Mouse (Mus musculus) liver, adult 2 months (tissue): ENCODE data around the gene Rbm14. TPM values are rescaled to one million over a fixed set of nuclear protein-coding genes. Genes with fewer than 3 reads are reported as not detected.
A peak's percentile ranks its signal among the peaks of the same experiment; 100 is the strongest.

Experiments
- DNase-seq: peaks from one replicate; pipeline ENCODE4 v3.0.0-alpha.2; 2011; ENCODE audit warnings: low read depth, low spot score; ENCODE audit errors: extremely low read depth
- H3K27ac ChIP-seq: fragments of 200-500 bp; replicated peaks from 2 replicates; pipeline ENCODE4 v1.5.1; 2012; ENCODE audit warnings: low read depth, mild to moderate bottlenecking, control low read depth, inconsistent platforms, low read length; ENCODE audit not compliant: insufficient read depth
- H3K27me3 ChIP-seq: fragments of 200-500 bp; 2 replicates; pipeline ENCODE4 v1.6.1; 2012; ENCODE audit warnings: mild to moderate bottlenecking, moderate library complexity, low read length, inconsistent platforms; ENCODE audit not compliant: control insufficient read depth, insufficient read depth
- H3K36me3 ChIP-seq: fragments of 200-500 bp; 2 replicates; pipeline ENCODE4 v1.6.1; 2012; ENCODE audit warnings: low read length, inconsistent platforms; ENCODE audit not compliant: control insufficient read depth, insufficient read depth
- H3K4me1 ChIP-seq: fragments of 200-500 bp; 2 replicates; pipeline ENCODE4 v1.6.1; 2011; ENCODE audit warnings: low read length; ENCODE audit not compliant: control insufficient read depth, insufficient read depth
- H3K4me3 ChIP-seq: fragments of 200-500 bp; 2 replicates; pipeline ENCODE4 v1.5.1; 2011; ENCODE audit warnings: low read depth, mild to moderate bottlenecking, control low read depth, low read length, moderate library complexity; ENCODE audit not compliant: insufficient read depth
- H3K79me2 ChIP-seq: fragments of 200-500 bp; 2 replicates; pipeline ENCODE4 v1.6.1; 2012; ENCODE audit warnings: inconsistent platforms, mild to moderate bottlenecking, low read length, moderate library complexity; ENCODE audit not compliant: control insufficient read depth, insufficient read depth
- H3K9ac ChIP-seq: fragments of 200-500 bp; 2 replicates; pipeline ENCODE4 v1.6.1; 2012; ENCODE audit warnings: low read depth, mild to moderate bottlenecking, control low read depth, inconsistent platforms, low read length
- CTCF ChIP-seq: fragments of 200-500 bp; IDR thresholded peaks from 2 replicates; pipeline ENCODE4 v1.5.1; 2011; ENCODE audit warnings: low read depth, low read length, control low read depth
- POLR2A ChIP-seq: fragments of 200-500 bp; IDR thresholded peaks from 2 replicates; pipeline ENCODE4 v1.6.1; 2011; ENCODE audit warnings: low read length, control low read depth; ENCODE audit not compliant: insufficient read depth; ENCODE audit errors: extremely low read depth
- WGBS: fragments of 180-500 bp; shearing (Covaris S2); methylation state at CpG from one replicate; pipeline ENCODE4 v1.1.7; 2018; 5-methylcytosine and 5-hydroxymethylcytosine counted together
- polyA plus RNA-seq: library from polyadenylated mRNA; depleted of rRNA; stranded (reverse); fragments of >200 nt; gene quantifications from 2 replicates; pipeline ENCODE4 v1.2.3, GENCODE M21; 2012; rRNA removed
- total RNA-seq: library from RNA; depleted of rRNA; stranded (reverse); fragments of >200 nt; gene quantifications from 2 replicates; pipeline ENCODE4 v1.2.3, GENCODE M21; 2014; rRNA removed

Rbm14 gene
- total RNA-seq (9.0 and 12.6 TPM in 2 replicates), polyA plus RNA-seq (18.4 and 26.1 TPM in 2 replicates)

DNA sequence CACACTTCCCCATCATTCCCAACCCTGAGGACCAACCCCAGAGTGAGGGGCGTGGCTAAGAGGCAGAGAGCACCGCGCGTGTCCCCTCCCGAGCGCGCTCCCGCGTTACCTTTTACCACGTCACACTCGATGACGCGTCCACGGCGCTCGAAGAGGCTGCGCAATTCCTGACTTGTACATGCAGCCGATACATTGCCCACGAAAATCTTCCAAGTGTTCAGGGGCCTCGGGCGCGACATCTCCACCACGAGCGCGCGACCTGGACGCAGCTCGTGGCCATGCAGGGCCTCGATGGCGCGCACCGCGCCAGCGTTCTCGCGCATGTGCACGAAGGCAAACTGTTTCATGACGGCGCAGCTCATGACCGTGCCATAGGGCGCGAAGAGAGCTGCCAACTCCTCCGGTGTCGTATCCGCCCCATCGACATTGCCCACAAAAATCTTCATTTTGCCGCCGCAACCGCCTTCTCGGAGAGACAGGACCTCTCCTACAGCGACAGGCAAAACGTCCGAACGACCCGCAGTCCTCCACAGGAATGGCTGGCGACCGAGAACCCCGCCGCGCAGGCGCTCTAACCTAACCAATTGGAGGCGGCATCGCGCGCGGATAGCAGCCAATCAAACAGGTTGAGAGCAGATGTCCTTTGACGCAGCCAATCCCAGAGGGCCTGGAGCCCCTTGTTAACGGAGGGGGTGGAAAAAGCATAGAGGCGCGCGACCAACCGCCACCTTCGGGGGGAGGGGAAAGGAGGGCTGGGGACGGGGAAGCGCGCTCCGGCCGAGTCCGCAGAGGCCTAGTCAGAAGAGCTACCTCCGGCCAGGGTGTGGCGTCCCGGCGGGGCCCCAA is at the start of gene Rbm14, which contains the start of gene Gm21992:
Rbm14 (minus strand) TSS at position 572 of the 846 bp plus-strand sequence.
Gm21992 (minus strand) TSS at position 550 of the 846 bp plus-strand sequence.
- Histone ChIP-seq H3K79me2 (peaks cover 31% of the 10 kb centered on the region; the same call in 1 of the 2 replicates), H3K4me3 (peak within 1 kb of the TSS; percentile 77), H3K9ac (peak within 1 kb of the TSS; percentile 82), H3K27ac (peak within 1 kb of the TSS; percentile 84), H3K36me3 (no peaks in the 10 kb centered on the region), H3K27me3 (no peaks in the 10 kb centered on the region), H3K4me1 (peaks cover 17% of the 10 kb centered on the region)
- peak; percentile 95 for DNase-seq
- WGBS: under 1% methylated on average over 83 of the region's 83 CpGs
- TF ChIP-seq POLR2A (peak; percentile 96), CTCF (no peak)

- no peaks in the 10 kb centered on the region for H3K79me2 ChIP-seq
- peaks cover 9% of the 10 kb centered on the region; the same call in 1 of the 2 replicates for H3K36me3 ChIP-seq
- H3K9ac ChIP-seq: no peak overlapping the region
- 88% methylated on average over 6 of the region's 6 CpGs for WGBS
- no peaks in the 10 kb centered on the region for H3K27me3 ChIP-seq
- H3K4me1 ChIP-seq: peaks cover 9% of the 10 kb centered on the region
- H3K27ac ChIP-seq: no peak overlapping the region
- no peak for TF ChIP-seq CTCF
- TF ChIP-seq POLR2A: no peak
- H3K4me3 ChIP-seq: no peak overlapping the region
- DNase-seq: no peak
Measured at GRCm38 (mm10) chr19:4859081-4859480, 47.6 kb upstream of the Rbm14 start.

DNA sequence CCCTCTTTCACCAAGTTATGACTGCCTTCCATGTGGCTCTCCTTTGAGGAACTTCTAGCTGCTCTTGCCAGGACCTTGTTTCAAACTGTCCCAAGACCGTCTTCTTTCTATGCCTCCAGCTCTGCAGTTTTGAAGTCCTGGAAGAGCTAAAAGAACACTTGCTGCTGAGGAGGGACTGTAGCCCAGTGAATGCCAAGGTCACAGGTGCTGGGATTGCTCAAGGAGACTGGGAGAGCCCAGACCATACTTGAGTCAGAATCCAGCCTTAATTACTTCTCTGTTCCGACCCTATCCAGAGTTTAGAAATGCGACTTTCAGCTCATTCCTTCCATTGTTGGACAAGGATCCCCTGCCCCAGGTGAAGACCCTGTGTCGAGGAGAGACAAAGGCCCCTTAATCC is 44.5 kb upstream of the Rbm14 start:
- Histone ChIP-seq H3K27me3 (no peaks in the 10 kb centered on the region), H3K36me3 (peaks cover 9% of the 10 kb centered on the region; the same call in 1 of the 2 replicates), H3K4me3 (no peak overlapping the region), H3K79me2 (no peaks in the 10 kb centered on the region), H3K27ac (no peak overlapping the region), H3K4me1 (peaks cover 9% of the 10 kb centered on the region), H3K9ac (no peak overlapping the region)
- TF ChIP-seq CTCF: no peak
- no peak for TF ChIP-seq POLR2A
- 93% methylated on average over 4 of the region's 4 CpGs for WGBS
- no peak for DNase-seq

DNA sequence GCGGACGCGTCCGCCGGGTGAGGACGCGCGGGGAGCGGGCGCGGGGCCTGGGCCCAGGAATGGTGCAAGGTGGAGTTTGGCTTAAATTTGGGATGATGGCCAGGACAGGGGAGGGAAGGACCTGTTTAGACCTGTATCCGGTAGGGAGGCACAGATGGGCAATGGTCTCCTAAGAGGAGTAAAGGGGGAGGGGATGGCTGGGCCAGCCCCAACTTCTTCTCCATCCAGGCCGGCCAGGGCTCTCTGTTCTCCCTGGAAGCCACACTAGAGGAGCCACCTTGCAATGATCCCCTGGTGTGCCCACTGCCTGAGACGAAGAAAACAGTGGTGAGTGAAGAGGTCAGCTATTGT is 44.0 kb upstream of the Rbm14 start:
- TF ChIP-seq POLR2A (no peak), CTCF (no peak)
- no peaks in the 10 kb centered on the region for H3K79me2 ChIP-seq
- no peak for DNase-seq
- WGBS: 5% methylated on average over 14 of the region's 14 CpGs
- H3K4me1 ChIP-seq: peaks cover 9% of the 10 kb centered on the region
- no peaks in the 10 kb centered on the region for H3K27me3 ChIP-seq
- peak overlapping the region; percentile 90 for H3K27ac ChIP-seq
- peak overlapping the region; percentile 98 for H3K9ac ChIP-seq
- H3K36me3 ChIP-seq: peaks cover 7% of the 10 kb centered on the region; the same call in 1 of the 2 replicates
- H3K4me3 ChIP-seq: peak overlapping the region; percentile 97

GRCm38 (mm10) chr19:4854552-4855469 is 43.4 kb upstream of the Rbm14 start, which contains the start of gene Ctsf:
Ctsf (plus strand) TSS chr19:4855130.
- no peaks in the 10 kb centered on the region for H3K27me3 ChIP-seq
- H3K9ac ChIP-seq: peak within 1 kb of the TSS; percentile 98
- H3K4me1 ChIP-seq: peaks cover 9% of the 10 kb centered on the region
- H3K4me3 ChIP-seq: peak within 1 kb of the TSS; percentile 97
- H3K36me3 ChIP-seq: peaks cover 7% of the 10 kb centered on the region; the same call in 1 of the 2 replicates
- DNase-seq: peak; percentile 86
- no peaks in the 10 kb centered on the region for H3K79me2 ChIP-seq
- peak; percentile 21; the same call in 1 of the 2 replicates for TF ChIP-seq CTCF
- 0 out of 2 replicates have a peak, but pooled peaks have one; percentile 68 for TF ChIP-seq POLR2A
- H3K27ac ChIP-seq: peak within 1 kb of the TSS; percentile 90
- WGBS: 2% methylated on average over 45 of the region's 45 CpGs
